In genomic region chr2:35508597-35509342, GRCm38 (mm10) we compare ENCODE assay signal across 7 mouse cellular contexts. TPM values are rescaled to one million over a fixed set of nuclear protein-coding genes. Genes with fewer than 3 reads are reported as not detected.
DNase-seq lines count a peak whose midpoint lies in the region; ATAC-seq and TF ChIP-seq lines count a peak whose summit lies in the region.

No protein-coding gene starts in this region.

- TF ChIP-seq CTCF in MEL (IDR thresholded peaks at IDR 0.05 in 2 of 3, conservative IDR thresholded peaks at IDR 0.05 in 1 of 3; ENCODE audit: control insufficient read depth in 1 of 3, insufficient read depth in 1 of 3, low read depth in 2 of 3, low read length in 3 of 3, poor library complexity in 1 of 3, severe bottlenecking in 1 of 3): no peak
- no peak for TF ChIP-seq CTCF in small intestine, adult 2 months (IDR thresholded peaks at IDR 0.05; ENCODE audit: extremely low read depth, insufficient read length, insufficient replicate concordance, low read depth, low read length)

- H3K4me1 ChIP-seq in MEL (ENCODE audit: control insufficient read depth in 1 of 2, insufficient read depth in 2 of 2, low read length in 2 of 2): peaks cover 25 to 56% of the 10 kb centered on the region in 2 experiments
- peaks cover 78% of the 10 kb centered on the region for H3K4me1 ChIP-seq in limb, embryonic 13.5 days
- peaks cover 39% of the 10 kb centered on the region for H3K4me1 ChIP-seq in small intestine, adult 2 months (ENCODE audit: control insufficient read depth, insufficient read depth, insufficient read length, low read length)

- TF ChIP-seq POLR2A in MEL (IDR thresholded peaks at IDR 0.05; ENCODE audit: control insufficient read depth in 1 of 2, insufficient read depth in 1 of 2, low read depth in 1 of 2, low read length in 2 of 2, poor library complexity in 1 of 2): no peak
- TF ChIP-seq POLR2A in small intestine, adult 2 months (IDR thresholded peaks at IDR 0.05; ENCODE audit: low read depth, low read length): no peak

- H3K79me2 ChIP-seq in MEL (ENCODE audit: control insufficient read depth, insufficient read depth, low read length, poor library complexity): no peaks in the 10 kb centered on the region; the same call in 1 of the 2 replicates

- H3K27me3 ChIP-seq in MEL (ENCODE audit: control insufficient read depth in 1 of 2, insufficient read depth in 2 of 2, low read length in 2 of 2): no peaks in the 10 kb centered on the region
- no peaks in the 10 kb centered on the region for H3K27me3 ChIP-seq in limb, embryonic 13.5 days
- no peaks in the 10 kb centered on the region for H3K27me3 ChIP-seq in small intestine, adult 2 months (ENCODE audit: control insufficient read depth, insufficient read depth, low read length)

- ATAC-seq in granulocyte monocyte progenitor cell, adult 5-6 weeks (replicated peaks; ENCODE audit: poor library complexity, severe bottlenecking): peak; percentile 13; the same call in 1 of the 2 replicates
- peak; percentile 45; the same call in 1 of the 2 replicates for ATAC-seq in limb, embryonic 13.5 days (ENCODE audit: low FRiP score, low read depth)

- no peak for TF ChIP-seq RAD21 in MEL (IDR thresholded peaks at IDR 0.05; ENCODE audit: low read depth, low read length)

- DNase-seq in MEL (ENCODE audit: low read depth, low spot score): peak; percentile 72
- DNase-seq in adrenal gland, postnatal 14 days: peak; percentile 64
- DNase-seq in kidney, adult 8-10 months: peak; percentile 61 to 62
- no peak for DNase-seq in thymus, postnatal 25 days

- TF ChIP-seq EP300 in MEL (IDR thresholded peaks at IDR 0.05; ENCODE audit: low read depth in 1 of 2, low read length in 2 of 2): no peak

- H3K27ac ChIP-seq in MEL (ENCODE audit: control insufficient read depth, low read depth, low read length): peak overlapping the region; percentile 55
- peak overlapping the region; percentile 65 for H3K27ac ChIP-seq in limb, embryonic 13.5 days
- H3K27ac ChIP-seq in small intestine, adult 2 months (ENCODE audit: insufficient read depth, low read depth, low read length): peak overlapping the region; percentile 31; the same call in 1 of the 2 replicates

- H3K4me2 ChIP-seq in limb, embryonic 13.5 days (replicated peaks): 0 out of 2 replicates have a peak overlapping the region, but pooled peaks have one; percentile 3

- H3K36me3 ChIP-seq in MEL (ENCODE audit: control insufficient read depth in 1 of 2, insufficient read depth in 2 of 2, low read length in 2 of 2): peaks cover 0 to 52% of the 10 kb centered on the region in 2 experiments; a peak in 2 of 4 replicates
- no peaks in the 10 kb centered on the region for H3K36me3 ChIP-seq in limb, embryonic 13.5 days
- H3K36me3 ChIP-seq in small intestine, adult 2 months (ENCODE audit: control insufficient read depth, insufficient read depth, low read length): no peaks in the 10 kb centered on the region

- H3K4me3 ChIP-seq in MEL (ENCODE audit: control insufficient read depth in 1 of 2, insufficient read depth in 1 of 2, low read depth in 2 of 2, low read length in 2 of 2): no peak overlapping the region; a peak in 1 of 4 replicates
- H3K4me3 ChIP-seq in limb, embryonic 13.5 days: no peak overlapping the region
- no peak overlapping the region for H3K4me3 ChIP-seq in small intestine, adult 2 months (ENCODE audit: low read depth, low read length)

- H3K9ac ChIP-seq in MEL (ENCODE audit: control insufficient read depth, low read depth, low read length, poor library complexity, severe bottlenecking): peak overlapping the region; percentile 3; the same call in 1 of the 2 replicates
- H3K9ac ChIP-seq in limb, embryonic 13.5 days: no peak overlapping the region; the same call in 1 of the 2 replicates

- H3K9me3 ChIP-seq in MEL (replicated peaks; ENCODE audit: insufficient read depth, low read length): no peaks in the 10 kb centered on the region
- H3K9me3 ChIP-seq in limb, embryonic 13.5 days: no peaks in the 10 kb centered on the region

- WGBS in limb, embryonic 13.5 days: 14% methylated on average over 10 of the region's 10 CpGs
- WGBS in small intestine, adult 2 months: 28% methylated on average over 10 of the region's 10 CpGs

TF ChIP-seq in MEL, 35 proteins besides CTCF, POLR2A, EP300 and RAD21:
- 0 out of 2 replicates have a peak, but pooled peaks have one; percentile 37 for TF ChIP-seq E2F4 (IDR thresholded peaks at IDR 0.05; ENCODE audit: borderline replicate concordance, low read depth, low read length)
- peak; percentile 55 for TF ChIP-seq ZNF384 (IDR thresholded peaks at IDR 0.05; ENCODE audit: low read depth, low read length)
- no peak for TF ChIP-seq ZC3H11A (IDR thresholded peaks at IDR 0.05; ENCODE audit: low read depth, low read length)
- peak; percentile 68; the same call in 1 of the 2 replicates for TF ChIP-seq MYC (IDR thresholded peaks at IDR 0.05; ENCODE audit: low read depth, low read length)
- peak; percentile 23; the same call in 1 of the 2 replicates for TF ChIP-seq MAX (IDR thresholded peaks at IDR 0.05; ENCODE audit: low read length)
- 0 out of 2 replicates have a peak, but pooled peaks have one; percentile 38 for TF ChIP-seq JUND (IDR thresholded peaks at IDR 0.05; ENCODE audit: low read depth, low read length)
- TF ChIP-seq ZKSCAN1 (IDR thresholded peaks at IDR 0.05; ENCODE audit: low read depth, low read length): no peak
- no peak for TF ChIP-seq MEF2A (IDR thresholded peaks at IDR 0.05; ENCODE audit: extremely low read depth, insufficient replicate concordance, low read depth, low read length, poor library complexity, severe bottlenecking)

RNA-seq across cellular contexts. Expression of gene Ggta1, which starts 45.7 kb away (rescaled TPM):
- total RNA-seq in MEL (2012; rRNA removed): 23.6 and 30.7 TPM in 2 replicates
- 10 to 100 TPM in 1 of 2 experiments, not detected in 1; 29.2 TPM for polyA plus RNA-seq in MEL (2012; ENCODE audit: insufficient read depth in 1 of 2, insufficient read length in 2 of 2, low read depth in 1 of 2, low replicate concordance in 2 of 2, missing spikeins in 1 of 2)
- 14.3 and 16.6 TPM in 2 replicates for total RNA-seq in adrenal gland, postnatal 14 days (2021)
- total RNA-seq in granulocyte monocyte progenitor cell, adult 5-6 weeks (2014; fragmentation: Nextera tagmentation): 37.2 and 49.6 TPM in 2 replicates
- 72.8 and 82.4 TPM in 2 replicates for total RNA-seq in granulocyte monocyte progenitor cell, adult 5-6 weeks (2017)
- 18.3 and 19.6 TPM in 2 replicates for polyA plus RNA-seq in limb, embryonic 13.5 days (2015; fragmentation: Nextera tagmentation; extraction: Ambion mirVana)
- 3.5 and 3.6 TPM in 2 replicates for polyA plus RNA-seq in small intestine, adult 2 months (2012; rRNA removed)

RNA-seq across cellular contexts. Expression of gene Dab2ip, which starts 49.3 kb away (rescaled TPM):
- 2.5 and 4.0 TPM in 2 replicates for total RNA-seq in MEL (2012; rRNA removed)
- polyA plus RNA-seq in MEL (2012; ENCODE audit: insufficient read depth in 1 of 2, insufficient read length in 2 of 2, low read depth in 1 of 2, low replicate concordance in 2 of 2, missing spikeins in 1 of 2): 1 to 10 TPM in 1 of 2 experiments, not detected in 1; 9.9 TPM
- 69.6 and 73.3 TPM in 2 replicates for total RNA-seq in adrenal gland, postnatal 14 days (2021)
- total RNA-seq in granulocyte monocyte progenitor cell, adult 5-6 weeks (2014; fragmentation: Nextera tagmentation): 3.6 and 8.0 TPM in 2 replicates
- 3.0 and 3.9 TPM in 2 replicates for total RNA-seq in granulocyte monocyte progenitor cell, adult 5-6 weeks (2017)
- 52.3 and 53.4 TPM in 2 replicates for polyA plus RNA-seq in limb, embryonic 13.5 days (2015; fragmentation: Nextera tagmentation; extraction: Ambion mirVana)
- polyA plus RNA-seq in small intestine, adult 2 months (2012; rRNA removed): 66.2 and 140 TPM in 2 replicates
